Mouse (Mus musculus): ENCODE results near the gene Actb. TPM values are rescaled to one million over a fixed set of nuclear protein-coding genes. Genes with fewer than 3 reads are reported as not detected.

The Actb gene
- polyA plus RNA-seq, 1 experiment from 2014 or later = 12,389 TPM

DNA sequence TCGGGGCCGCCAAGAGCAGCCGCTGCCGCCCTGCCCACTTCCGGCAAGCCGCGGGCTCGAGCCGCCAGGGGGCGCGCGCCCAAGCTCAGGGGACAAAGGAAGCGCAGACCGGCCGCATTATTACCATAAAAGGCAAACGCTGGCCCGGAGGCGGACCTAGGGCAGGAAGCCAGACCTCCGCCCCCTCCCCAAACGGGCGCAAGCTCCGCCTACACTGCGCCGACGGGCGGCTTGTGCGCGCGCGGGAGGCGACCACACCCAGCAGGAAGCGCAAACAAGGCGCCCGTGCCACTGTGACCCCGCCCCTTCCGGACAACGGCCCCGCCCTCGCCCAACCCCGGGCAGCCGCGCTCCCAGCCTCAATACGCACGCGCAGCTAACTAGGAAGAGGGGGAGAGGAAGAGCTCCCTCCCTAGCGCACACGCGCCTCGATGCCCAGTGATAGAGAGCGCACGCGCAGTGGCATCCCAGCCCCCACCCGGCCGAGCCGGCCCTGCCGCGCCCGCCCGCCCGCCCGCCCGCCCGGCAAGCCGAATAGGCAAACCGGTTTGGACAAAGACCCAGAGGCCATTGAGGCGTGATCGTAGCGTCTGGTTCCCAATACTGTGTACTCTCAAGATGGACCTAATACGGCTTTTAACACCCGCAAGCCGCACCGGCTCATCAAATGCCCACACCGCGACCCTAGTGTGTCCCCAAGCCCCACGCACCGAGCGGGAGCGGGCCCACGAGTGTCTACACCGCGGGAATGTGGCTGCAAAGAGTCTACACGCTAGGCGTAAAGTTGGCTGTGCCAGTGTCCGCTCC, 626 bp downstream of the Actb start:
- peak; percentile 87 for ATAC-seq (ENCODE audit: low FRiP score)
- H3K4me2 ChIP-seq = peak overlapping the region; percentile 80
- peaks cover 53% of the 10 kb centered on the region for H3K4me1 ChIP-seq
- H3K9me3 ChIP-seq = no peaks in the 10 kb centered on the region
- under 1% methylated on average over 72 of the region's 84 CpGs for WGBS
- peak overlapping the region; percentile 98 for H3K9ac ChIP-seq
- peaks cover 47% of the 10 kb centered on the region for H3K36me3 ChIP-seq (replicated peaks)
- peak overlapping the region; percentile 68 for H3K4me3 ChIP-seq (replicated peaks)
- no peaks in the 10 kb centered on the region for H3K27me3 ChIP-seq
- H3K27ac ChIP-seq = peak overlapping the region; percentile 99

DNA sequence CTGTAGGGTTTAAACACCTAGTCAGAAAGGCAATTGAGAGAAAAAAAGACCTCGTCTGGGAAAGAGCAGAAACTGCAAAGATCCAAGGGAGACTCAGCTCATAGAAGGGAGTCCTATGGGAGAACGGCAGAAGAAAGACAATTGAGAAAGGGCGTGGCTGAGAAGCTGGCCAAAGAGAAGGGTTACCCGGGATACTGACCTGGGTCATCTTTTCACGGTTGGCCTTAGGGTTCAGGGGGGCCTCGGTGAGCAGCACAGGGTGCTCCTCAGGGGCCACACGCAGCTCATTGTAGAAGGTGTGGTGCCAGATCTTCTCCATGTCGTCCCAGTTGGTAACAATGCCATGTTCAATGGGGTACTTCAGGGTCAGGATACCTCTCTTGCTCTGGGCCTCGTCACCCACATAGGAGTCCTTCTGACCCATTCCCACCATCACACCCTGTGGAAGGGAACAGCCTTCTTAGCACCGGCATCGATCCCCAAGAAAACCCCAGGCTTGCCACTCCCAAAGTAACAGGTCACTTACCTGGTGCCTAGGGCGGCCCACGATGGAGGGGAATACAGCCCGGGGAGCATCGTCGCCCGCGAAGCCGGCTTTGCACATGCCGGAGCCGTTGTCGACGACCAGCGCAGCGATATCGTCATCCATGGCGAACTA, 1.4 kb downstream of the Actb start:
- no peak for ATAC-seq (ENCODE audit: low FRiP score)
- peaks cover 53% of the 10 kb centered on the region for H3K36me3 ChIP-seq (replicated peaks)

DNA sequence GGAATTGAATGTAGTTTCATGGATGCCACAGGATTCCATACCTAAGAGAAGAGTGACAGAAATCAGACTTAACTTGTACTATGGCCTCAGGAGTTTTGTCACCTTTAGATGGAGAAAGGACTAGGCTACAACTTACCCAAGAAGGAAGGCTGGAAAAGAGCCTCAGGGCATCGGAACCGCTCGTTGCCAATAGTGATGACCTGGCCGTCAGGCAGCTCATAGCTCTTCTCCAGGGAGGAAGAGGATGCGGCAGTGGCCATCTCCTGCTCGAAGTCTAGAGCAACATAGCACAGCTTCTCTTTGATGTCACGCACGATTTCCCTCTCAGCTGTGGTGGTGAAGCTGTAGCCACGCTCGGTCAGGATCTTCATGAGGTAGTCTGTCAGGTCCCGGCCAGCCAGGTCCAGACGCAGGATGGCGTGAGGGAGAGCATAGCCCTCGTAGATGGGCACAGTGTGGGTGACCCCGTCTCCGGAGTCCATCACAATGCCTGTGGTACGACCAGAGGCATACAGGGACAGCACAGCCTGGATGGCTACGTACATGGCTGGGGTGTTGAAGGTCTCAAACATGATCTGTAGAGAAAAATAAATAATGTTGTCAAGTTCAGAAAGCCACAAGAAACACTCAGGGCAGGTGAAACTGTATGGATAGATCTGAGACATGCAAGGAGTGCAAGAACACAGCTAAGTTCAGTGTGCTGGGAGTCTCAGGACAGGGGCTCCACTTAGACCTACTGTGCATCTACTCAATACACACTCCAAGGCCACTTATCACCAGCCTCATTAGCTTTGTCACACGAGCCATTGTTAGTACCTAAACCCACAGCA, 2.1 kb downstream of the Actb start:
- no peaks in the 10 kb centered on the region for H3K9me3 ChIP-seq
- no peak for ATAC-seq (ENCODE audit: low FRiP score)
- H3K27ac ChIP-seq = peak overlapping the region; percentile 99
- peaks cover 60% of the 10 kb centered on the region for H3K36me3 ChIP-seq (replicated peaks)
- H3K4me1 ChIP-seq = peaks cover 48% of the 10 kb centered on the region
- peak overlapping the region; percentile 80 for H3K4me2 ChIP-seq
- H3K27me3 ChIP-seq = no peaks in the 10 kb centered on the region
- H3K9ac ChIP-seq = peak overlapping the region; percentile 98
- peak overlapping the region; percentile 68 for H3K4me3 ChIP-seq (replicated peaks)
- 82% methylated on average over 19 of the region's 19 CpGs for WGBS

More for the DNA sequence above, 1.4 kb downstream of the Actb start:
- Histone ChIP-seq H3K9ac (peak overlapping the region; percentile 98), H3K4me2 (peak overlapping the region; percentile 80), H3K4me1 (peaks cover 53% of the 10 kb centered on the region), H3K27ac (peak overlapping the region; percentile 99), H3K4me3 (replicated peaks) (peak overlapping the region; percentile 68), H3K27me3 (no peaks in the 10 kb centered on the region), H3K9me3 (no peaks in the 10 kb centered on the region)
- 7% methylated on average over 27 of the region's 27 CpGs for WGBS

DNA sequence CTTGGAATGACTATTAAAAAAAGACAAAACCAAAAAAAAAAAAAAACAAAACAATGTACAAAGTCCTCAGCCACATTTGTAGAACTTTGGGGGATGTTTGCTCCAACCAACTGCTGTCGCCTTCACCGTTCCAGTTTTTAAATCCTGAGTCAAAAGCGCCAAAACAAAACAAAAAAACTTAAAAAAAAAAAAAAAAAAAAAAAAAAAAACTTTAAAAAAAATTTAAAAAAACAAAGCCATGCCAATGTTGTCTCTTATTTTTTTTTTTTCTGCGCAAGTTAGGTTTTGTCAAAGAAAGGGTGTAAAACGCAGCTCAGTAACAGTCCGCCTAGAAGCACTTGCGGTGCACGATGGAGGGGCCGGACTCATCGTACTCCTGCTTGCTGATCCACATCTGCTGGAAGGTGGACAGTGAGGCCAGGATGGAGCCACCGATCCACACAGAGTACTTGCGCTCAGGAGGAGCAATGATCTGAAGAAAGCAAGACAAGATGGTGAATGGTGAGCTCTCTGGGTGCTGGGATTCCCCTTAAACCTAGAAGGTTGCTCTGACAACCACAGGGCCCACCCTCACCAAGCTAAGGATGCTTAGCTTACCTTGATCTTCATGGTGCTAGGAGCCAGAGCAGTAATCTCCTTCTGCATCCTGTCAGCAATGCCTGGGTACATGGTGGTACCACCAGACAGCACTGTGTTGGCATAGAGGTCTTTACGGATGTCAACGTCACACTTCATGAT, 2.9 kb downstream of the Actb start:
- Histone ChIP-seq H3K36me3 (replicated peaks) (peaks cover 67% of the 10 kb centered on the region), H3K27me3 (no peaks in the 10 kb centered on the region), H3K27ac (peak overlapping the region; percentile 99), H3K9me3 (no peaks in the 10 kb centered on the region), H3K4me1 (peaks cover 40% of the 10 kb centered on the region), H3K4me2 (peak overlapping the region; percentile 80), H3K4me3 (replicated peaks) (peak overlapping the region; percentile 68), H3K9ac (peak overlapping the region; percentile 98; the same call in 1 of the 2 replicates)
- 87% methylated on average over 14 of the region's 14 CpGs for WGBS
- no peak for ATAC-seq (ENCODE audit: low FRiP score)

DNA sequence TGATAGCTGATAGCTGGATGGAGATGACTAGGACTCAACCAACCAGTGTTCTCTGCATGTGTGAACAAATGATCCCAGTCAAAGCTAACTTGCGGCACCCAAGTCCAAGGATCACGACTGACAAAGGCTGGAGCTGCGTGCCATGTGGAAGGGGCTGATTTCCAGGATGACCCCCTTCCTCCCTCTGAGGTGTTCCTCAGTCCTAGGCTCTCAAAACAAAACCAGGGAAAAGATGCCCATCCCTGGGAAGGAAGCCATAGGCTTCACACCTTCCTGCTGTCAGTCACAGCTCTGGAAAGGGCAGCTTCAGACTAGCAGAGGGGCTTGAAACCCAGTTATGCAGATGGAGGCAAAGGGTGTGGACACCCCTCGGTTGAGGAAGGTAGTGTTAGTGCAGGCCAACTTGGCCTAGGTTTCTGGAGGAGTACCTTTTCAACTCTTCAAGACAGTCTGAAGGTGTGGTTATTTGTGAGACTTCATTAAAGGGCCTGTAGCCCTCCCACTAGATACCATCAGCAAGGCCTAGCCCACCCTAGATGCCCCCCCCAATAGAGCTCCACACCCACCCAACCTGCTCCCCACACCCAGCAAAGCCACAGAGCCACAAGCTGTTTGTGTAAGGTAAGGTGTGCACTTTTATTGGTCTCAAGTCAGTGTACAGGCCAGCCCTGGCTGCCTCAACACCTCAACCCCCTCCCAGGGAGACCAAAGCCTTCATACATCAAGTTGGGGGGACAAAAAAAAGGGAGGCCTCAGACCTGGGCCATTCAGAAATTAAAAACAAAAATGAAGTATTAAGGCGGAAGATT, 3.8 kb downstream of the Actb start:
- Histone ChIP-seq H3K9me3 (no peaks in the 10 kb centered on the region), H3K36me3 (replicated peaks) (peaks cover 69% of the 10 kb centered on the region), H3K27ac (peak overlapping the region; percentile 69), H3K27me3 (no peaks in the 10 kb centered on the region), H3K9ac (no peak overlapping the region), H3K4me3 (replicated peaks) (no peak overlapping the region; the same call in 1 of the 2 replicates), H3K4me2 (no peak overlapping the region), H3K4me1 (peaks cover 31% of the 10 kb centered on the region)
- ATAC-seq (ENCODE audit: low FRiP score) = no peak
- 56% methylated on average over 5 of the region's 5 CpGs for WGBS

DNA sequence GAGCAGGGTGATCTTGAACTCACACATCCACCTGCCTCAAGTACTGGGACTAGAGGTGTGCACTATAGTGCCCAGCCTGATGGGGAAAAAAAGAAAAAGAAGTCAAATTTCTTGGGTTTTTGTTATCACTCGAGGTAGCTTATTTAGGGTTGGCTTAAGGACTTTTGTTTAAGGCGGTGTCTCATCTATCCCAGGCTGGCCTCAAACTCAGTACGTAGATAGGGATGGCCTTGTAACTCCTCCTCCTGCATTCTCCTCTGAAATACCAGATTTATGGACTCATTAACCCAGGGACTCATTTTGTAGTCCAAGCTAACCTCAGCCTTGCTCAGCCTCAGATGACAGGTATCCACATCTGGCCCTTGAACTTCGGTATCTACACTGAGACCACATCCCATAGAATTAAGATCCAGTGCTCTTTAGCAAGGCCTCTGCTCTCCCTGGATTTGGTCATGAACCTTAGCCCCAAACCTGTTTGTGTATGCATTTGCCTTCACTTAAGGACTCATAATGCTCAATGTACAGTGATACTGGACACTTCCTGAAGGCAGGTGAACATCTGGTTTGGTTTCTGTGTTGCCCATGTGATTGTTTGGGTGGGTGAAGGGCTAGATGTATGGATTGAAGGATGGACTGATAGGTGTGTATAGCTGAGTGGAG, 4.6 kb downstream of the Actb start:
- Histone ChIP-seq H3K36me3 (replicated peaks) (peaks cover 69% of the 10 kb centered on the region), H3K27ac (peak overlapping the region; percentile 69), H3K9ac (no peak overlapping the region), H3K27me3 (no peaks in the 10 kb centered on the region), H3K9me3 (no peaks in the 10 kb centered on the region), H3K4me2 (no peak overlapping the region), H3K4me1 (peaks cover 23% of the 10 kb centered on the region), H3K4me3 (replicated peaks) (no peak overlapping the region; the same call in 1 of the 2 replicates)
- no peak for ATAC-seq (ENCODE audit: low FRiP score)
- WGBS = 79% methylated on average over 4 of the region's 4 CpGs

DNA sequence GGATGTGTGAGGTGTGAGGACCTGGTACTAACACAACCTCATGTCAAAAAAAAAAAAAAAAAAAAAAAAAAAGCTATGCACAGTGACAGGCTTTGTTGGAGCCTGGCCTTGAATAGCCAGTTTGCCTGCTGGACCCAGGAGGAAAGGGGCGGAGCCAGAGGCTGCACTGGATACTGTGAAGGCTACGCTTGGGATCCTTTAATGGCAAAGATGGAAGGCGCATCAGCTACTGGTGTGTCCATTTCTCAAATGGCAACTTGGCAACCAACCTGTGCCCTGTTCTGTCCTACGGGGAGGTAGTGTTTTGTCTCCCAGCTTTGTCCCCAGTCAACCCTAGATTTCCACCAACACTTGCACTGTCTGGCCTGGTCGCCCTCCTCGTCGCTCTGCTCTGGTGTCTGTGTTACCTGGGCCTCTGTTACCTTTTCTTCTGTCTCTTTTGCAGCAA, 5.2 kb downstream of the Actb start:
- no peak for ATAC-seq (ENCODE audit: low FRiP score)
- no peaks in the 10 kb centered on the region for H3K9me3 ChIP-seq
- H3K27me3 ChIP-seq = no peaks in the 10 kb centered on the region
- H3K4me1 ChIP-seq = peaks cover 22% of the 10 kb centered on the region
- 82% methylated on average over 7 of the region's 7 CpGs for WGBS
- H3K9ac ChIP-seq = no peak overlapping the region
- no peak overlapping the region for H3K4me3 ChIP-seq (replicated peaks)
- H3K4me2 ChIP-seq = no peak overlapping the region
- H3K27ac ChIP-seq = peak overlapping the region; percentile 69
- peaks cover 69% of the 10 kb centered on the region for H3K36me3 ChIP-seq (replicated peaks)

DNA sequence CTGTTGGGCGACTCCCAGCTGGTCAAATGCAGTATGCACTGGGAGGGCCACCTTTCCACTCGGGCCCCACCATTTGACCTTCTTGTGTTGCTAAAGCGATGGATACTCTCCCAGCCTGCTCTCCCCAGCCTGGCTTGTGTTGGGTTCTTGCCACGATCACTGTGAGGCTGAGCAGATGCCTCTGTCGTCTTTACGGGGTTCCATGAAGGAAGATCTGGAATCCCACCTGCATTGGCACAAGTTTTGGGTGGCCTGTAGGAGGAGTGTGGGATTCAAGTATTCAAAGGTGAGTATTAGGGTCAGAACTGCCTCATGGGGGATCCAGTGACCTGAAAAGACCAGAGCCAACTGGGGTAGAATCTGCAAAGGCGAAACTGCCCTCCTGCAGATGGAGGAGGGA, 5.9 kb downstream of the Actb start:
- Histone ChIP-seq H3K27me3 (no peaks in the 10 kb centered on the region), H3K36me3 (replicated peaks) (peaks cover 69% of the 10 kb centered on the region)

DNA sequence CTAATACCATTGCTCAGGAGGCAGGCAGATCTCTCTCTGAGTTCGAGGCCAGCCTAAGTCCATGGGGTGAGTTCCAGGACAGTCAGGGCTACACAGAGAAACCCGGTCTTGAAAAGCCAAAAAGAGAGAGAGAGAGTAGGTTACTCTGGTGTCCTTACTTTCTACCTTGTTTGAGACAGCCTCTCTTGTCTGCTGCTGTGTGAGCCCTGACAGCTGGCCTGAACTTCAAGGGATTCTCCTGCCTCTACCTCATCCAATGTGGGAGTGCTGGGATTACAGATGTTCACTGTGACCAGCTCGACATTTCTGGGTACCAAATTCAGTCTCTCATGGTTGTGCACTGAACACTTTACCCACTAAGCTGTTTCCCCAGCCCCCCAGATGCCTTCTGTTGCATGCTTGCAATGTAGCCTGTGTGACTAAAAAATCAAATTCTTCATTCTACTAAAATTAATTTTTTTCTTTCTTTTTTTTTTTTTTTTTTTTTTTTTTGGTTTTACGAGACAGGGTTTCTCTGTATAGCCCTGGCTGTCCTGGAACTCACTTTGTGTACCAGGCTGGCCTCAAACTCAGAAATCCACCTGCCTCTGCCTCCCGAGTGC, 6.5 kb downstream of the Actb start:
- no peaks in the 10 kb centered on the region for H3K9me3 ChIP-seq
- no peak overlapping the region for H3K4me3 ChIP-seq (replicated peaks)
- peaks cover 63% of the 10 kb centered on the region for H3K36me3 ChIP-seq (replicated peaks)
- peaks cover 30% of the 10 kb centered on the region for H3K4me1 ChIP-seq
- no peak overlapping the region for H3K9ac ChIP-seq
- ATAC-seq (ENCODE audit: low FRiP score) = no peak
- H3K27ac ChIP-seq = no peak overlapping the region
- H3K27me3 ChIP-seq = no peaks in the 10 kb centered on the region
- no peak overlapping the region for H3K4me2 ChIP-seq
- 86% methylated on average over 4 of the region's 5 CpGs for WGBS

More for the DNA sequence above, 5.9 kb downstream of the Actb start:
- no peak overlapping the region for H3K4me3 ChIP-seq (replicated peaks)
- H3K27ac ChIP-seq = no peak overlapping the region
- H3K9me3 ChIP-seq = no peaks in the 10 kb centered on the region
- H3K4me1 ChIP-seq = peaks cover 27% of the 10 kb centered on the region
- H3K9ac ChIP-seq = no peak overlapping the region
- H3K4me2 ChIP-seq = no peak overlapping the region
- 88% methylated on average over 7 of the region's 7 CpGs for WGBS
- no peak for ATAC-seq (ENCODE audit: low FRiP score)

DNA sequence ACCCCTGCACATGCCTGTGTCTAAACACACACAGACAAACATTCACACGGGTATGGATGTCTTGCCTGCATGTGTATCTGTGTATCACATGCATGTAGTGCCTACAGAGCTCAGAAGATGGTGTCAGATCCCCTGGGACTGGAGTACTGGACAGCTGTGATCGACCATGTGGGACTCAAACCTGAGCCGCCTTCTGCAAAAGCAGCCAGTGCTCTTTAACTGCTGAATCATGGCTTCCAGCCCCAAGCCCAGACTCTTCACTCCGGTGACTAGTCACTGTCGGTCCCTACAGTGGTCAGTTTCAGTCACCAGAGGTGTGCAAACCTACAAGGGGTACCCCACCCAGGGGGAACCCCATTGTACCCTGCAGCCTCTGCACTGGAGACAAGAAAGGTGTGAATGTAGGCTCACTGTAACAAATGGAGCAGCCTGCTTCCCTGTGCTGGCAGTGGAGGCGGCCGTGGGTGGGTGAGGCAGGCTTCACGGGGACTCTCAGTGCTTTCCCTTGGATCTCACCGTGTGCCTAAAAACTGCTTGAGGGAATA, 7.4 kb downstream of the Actb start:
- no peak overlapping the region for H3K4me2 ChIP-seq
- H3K36me3 ChIP-seq (replicated peaks) = peaks cover 54% of the 10 kb centered on the region
- WGBS = 89% methylated on average over 9 of the region's 9 CpGs
- peak overlapping the region; percentile 14; the same call in 1 of the 2 replicates for H3K27ac ChIP-seq
- ATAC-seq (ENCODE audit: low FRiP score) = no peak
- no peaks in the 10 kb centered on the region for H3K9me3 ChIP-seq
- no peak overlapping the region for H3K9ac ChIP-seq
- no peak overlapping the region for H3K4me3 ChIP-seq (replicated peaks)
- no peaks in the 10 kb centered on the region for H3K27me3 ChIP-seq
- peaks cover 27% of the 10 kb centered on the region for H3K4me1 ChIP-seq

All from forebrain, embryonic 12.5 days (tissue).